In the genomic region with DNA sequence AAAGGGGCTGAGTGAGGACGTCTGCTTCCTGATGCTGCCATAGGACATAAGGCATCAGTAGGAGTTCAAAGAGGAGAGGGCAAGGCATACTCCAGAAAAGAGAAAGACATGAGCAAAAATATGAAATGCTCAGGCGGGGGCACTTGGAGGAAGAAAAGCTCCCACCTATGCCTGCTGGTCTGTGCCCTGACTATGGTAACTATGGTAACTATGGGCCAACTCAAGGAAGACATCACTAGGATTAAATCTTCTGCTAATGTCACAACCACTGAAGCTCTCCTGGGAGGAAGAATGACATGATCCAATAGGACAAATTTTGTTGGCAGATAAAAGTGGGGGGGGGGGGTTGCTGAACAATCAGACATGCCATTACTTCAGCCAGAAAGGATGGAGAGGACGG, we compare ENCODE assay signal across 23 mouse cellular contexts.
DNase-seq lines count a peak whose midpoint lies in the region; ATAC-seq lines count a peak whose summit lies in the region.
"Had no signal": no experiment of that assay in that cellular context is flagged by ENCODE, and none has a peak within 500 bp of the region (broad histone marks: within the 10 kb centered on the region; RNA-seq: fewer than 3 reads in every experiment).

No protein-coding gene starts in this region.

- H3K27me3 ChIP-seq in hindbrain, embryonic 11.5 days (ENCODE audit: control insufficient read depth, insufficient read depth, low read length) = no peaks in the 10 kb centered on the region
- no peaks in the 10 kb centered on the region for H3K27me3 ChIP-seq in hindbrain, embryonic 16.5 days (replicated peaks; ENCODE audit: control insufficient read depth, insufficient read depth, low read length)
- no peaks in the 10 kb centered on the region for H3K27me3 ChIP-seq in midbrain, embryonic 11.5 days (ENCODE audit: control insufficient read depth, insufficient read depth, low read length)
- no peaks in the 10 kb centered on the region for H3K27me3 ChIP-seq in midbrain, embryonic 10.5 days (ENCODE audit: low read depth, poor library complexity, severe bottlenecking)
- no peaks in the 10 kb centered on the region for H3K27me3 ChIP-seq in midbrain, embryonic 14.5 days (ENCODE audit: control insufficient read depth, insufficient read depth, low read length)
- H3K27me3 ChIP-seq: CH12.LX; embryonic facial prominence, embryonic 12.5 days; embryonic facial prominence, embryonic 15.5 days; forebrain, embryonic 12.5 days; forebrain, embryonic 15.5 days; hindbrain, embryonic 13.5 days; Patski had no signal

- no peak for DNase-seq in hindbrain, embryonic 11.5 days (ENCODE audit: low spot score)
- no peak for DNase-seq in midbrain, embryonic 11.5 days (ENCODE audit: low spot score, missing footprints)
- no peak for DNase-seq in midbrain, embryonic 10.5 days (ENCODE audit: low spot score)
- DNase-seq in midbrain, embryonic 14.5 days = no peak
- no peak for DNase-seq in layer of hippocampus, adult 8-10 months (ENCODE audit: low spot score in 2 of 2)
- DNase-seq in embryo, embryonic 9.5 days (ENCODE audit: extremely low spot score) = no peak
- DNase-seq: adrenal gland, postnatal 10 days; adrenal gland, postnatal 36 days; B cell, adult 2 months; cerebellum, adult 18-20 months; cerebellum, adult 9-10 months; cerebellum, postnatal 14 days; gastrocnemius, postnatal 25 days had no signal

- H3K4me1 ChIP-seq in hindbrain, embryonic 11.5 days (replicated peaks; ENCODE audit: control insufficient read depth, insufficient read depth, low read length) = no peaks in the 10 kb centered on the region
- H3K4me1 ChIP-seq in hindbrain, embryonic 16.5 days (ENCODE audit: control insufficient read depth, insufficient read depth, low read depth, low read length) = no peaks in the 10 kb centered on the region
- H3K4me1 ChIP-seq in midbrain, embryonic 11.5 days (ENCODE audit: control insufficient read depth, insufficient read depth, low read length) = no peaks in the 10 kb centered on the region
- peaks cover 5% of the 10 kb centered on the region for H3K4me1 ChIP-seq in midbrain, embryonic 10.5 days
- H3K4me1 ChIP-seq in midbrain, embryonic 14.5 days (ENCODE audit: control insufficient read depth, insufficient read depth, low read length) = no peaks in the 10 kb centered on the region
- H3K4me1 ChIP-seq: embryonic facial prominence, embryonic 12.5 days; forebrain, embryonic 12.5 days; forebrain, embryonic 15.5 days; hindbrain, embryonic 13.5 days had no signal

- ATAC-seq in hindbrain, embryonic 11.5 days (ENCODE audit: low FRiP score) = 0 out of 2 replicates have a peak, but pooled peaks have one; percentile 22
- ATAC-seq in hindbrain, embryonic 16.5 days = no peak
- peak; percentile 61; the same call in 1 of the 2 replicates for ATAC-seq in midbrain, embryonic 11.5 days (ENCODE audit: low FRiP score)
- ATAC-seq in midbrain, embryonic 14.5 days (ENCODE audit: low FRiP score, low TSS enrichment) = 0 out of 2 replicates have a peak, but pooled peaks have one; percentile 7
- ATAC-seq: forebrain, embryonic 15.5 days; Patski had no signal

- no peak overlapping the region for H3K27ac ChIP-seq in hindbrain, embryonic 11.5 days (ENCODE audit: low read depth, low read length)
- H3K27ac ChIP-seq in hindbrain, embryonic 16.5 days (ENCODE audit: low read depth, low read length) = no peak overlapping the region
- H3K27ac ChIP-seq in midbrain, embryonic 11.5 days (ENCODE audit: low read depth, low read length) = no peak overlapping the region
- no peak overlapping the region for H3K27ac ChIP-seq in midbrain, embryonic 10.5 days (replicated peaks)
- no peak overlapping the region for H3K27ac ChIP-seq in midbrain, embryonic 14.5 days (replicated peaks; ENCODE audit: low read depth, low read length)
- H3K27ac ChIP-seq: embryonic facial prominence, embryonic 12.5 days; embryonic facial prominence, embryonic 15.5 days; forebrain, embryonic 12.5 days; forebrain, embryonic 15.5 days; hindbrain, embryonic 13.5 days had no signal

- H3K9me3 ChIP-seq in hindbrain, embryonic 11.5 days (ENCODE audit: control insufficient read depth, low read length) = no peaks in the 10 kb centered on the region
- H3K9me3 ChIP-seq in hindbrain, embryonic 16.5 days (ENCODE audit: control insufficient read depth, low read length) = no peaks in the 10 kb centered on the region
- H3K9me3 ChIP-seq in midbrain, embryonic 11.5 days (ENCODE audit: control insufficient read depth, low read length) = no peaks in the 10 kb centered on the region
- no peaks in the 10 kb centered on the region for H3K9me3 ChIP-seq in midbrain, embryonic 10.5 days (replicated peaks)
- no peaks in the 10 kb centered on the region for H3K9me3 ChIP-seq in midbrain, embryonic 14.5 days (ENCODE audit: control insufficient read depth, low read length)
- H3K9me3 ChIP-seq: embryonic facial prominence, embryonic 12.5 days; embryonic facial prominence, embryonic 15.5 days; forebrain, embryonic 12.5 days; forebrain, embryonic 15.5 days; G1E; hindbrain, embryonic 13.5 days had no signal

- H3K4me3 ChIP-seq in hindbrain, embryonic 11.5 days (ENCODE audit: low read depth, low read length) = no peak overlapping the region
- H3K4me3 ChIP-seq in hindbrain, embryonic 16.5 days (ENCODE audit: low read length) = no peak overlapping the region
- no peak overlapping the region for H3K4me3 ChIP-seq in midbrain, embryonic 11.5 days (ENCODE audit: low read depth, low read length)
- H3K4me3 ChIP-seq in midbrain, embryonic 10.5 days = no peak overlapping the region
- no peak overlapping the region for H3K4me3 ChIP-seq in midbrain, embryonic 14.5 days (replicated peaks; ENCODE audit: low read depth, low read length)
- H3K4me3 ChIP-seq: embryonic facial prominence, embryonic 12.5 days; embryonic facial prominence, embryonic 15.5 days; forebrain, embryonic 12.5 days; forebrain, embryonic 15.5 days; hindbrain, embryonic 13.5 days had no signal

- no peak overlapping the region for H3K4me2 ChIP-seq in hindbrain, embryonic 11.5 days (replicated peaks; ENCODE audit: low read depth, low read length)
- H3K4me2 ChIP-seq in hindbrain, embryonic 16.5 days (ENCODE audit: low read length) = no peak overlapping the region
- H3K4me2 ChIP-seq in midbrain, embryonic 11.5 days = no peak overlapping the region
- H3K4me2 ChIP-seq in midbrain, embryonic 14.5 days (ENCODE audit: low read length) = no peak overlapping the region
- H3K4me2 ChIP-seq: embryonic facial prominence, embryonic 12.5 days; embryonic facial prominence, embryonic 15.5 days; forebrain, embryonic 12.5 days; forebrain, embryonic 15.5 days; heart, embryonic 11.5 days; hindbrain, embryonic 13.5 days had no signal

- H3K36me3 ChIP-seq in hindbrain, embryonic 11.5 days (ENCODE audit: control insufficient read depth, insufficient read depth, low read length) = no peaks in the 10 kb centered on the region
- H3K36me3 ChIP-seq in hindbrain, embryonic 16.5 days (ENCODE audit: control insufficient read depth, insufficient read depth, low read length) = no peaks in the 10 kb centered on the region
- H3K36me3 ChIP-seq in midbrain, embryonic 11.5 days (ENCODE audit: control insufficient read depth, insufficient read depth, low read length) = no peaks in the 10 kb centered on the region
- H3K36me3 ChIP-seq in midbrain, embryonic 10.5 days = no peaks in the 10 kb centered on the region
- no peaks in the 10 kb centered on the region for H3K36me3 ChIP-seq in midbrain, embryonic 14.5 days (ENCODE audit: control insufficient read depth, insufficient read depth, low read length)
- H3K36me3 ChIP-seq: embryonic facial prominence, embryonic 12.5 days; embryonic facial prominence, embryonic 15.5 days; forebrain, embryonic 12.5 days; forebrain, embryonic 15.5 days; G1E; hindbrain, embryonic 13.5 days had no signal

- WGBS in hindbrain, embryonic 11.5 days = 88% methylated on average over 3 of the region's 3 CpGs
- WGBS in hindbrain, embryonic 16.5 days = 68% methylated on average over 3 of the region's 3 CpGs
- WGBS in midbrain, embryonic 11.5 days = 66% methylated on average over 3 of the region's 3 CpGs
- WGBS in midbrain, embryonic 10.5 days = 75% methylated on average over 3 of the region's 3 CpGs
- 33% methylated on average over 3 of the region's 3 CpGs for WGBS in midbrain, embryonic 14.5 days

- no peak overlapping the region for H3K9ac ChIP-seq in hindbrain, embryonic 11.5 days (ENCODE audit: low read depth, low read length)
- no peak overlapping the region for H3K9ac ChIP-seq in hindbrain, embryonic 16.5 days (ENCODE audit: low read depth, low read length)
- H3K9ac ChIP-seq in midbrain, embryonic 11.5 days (ENCODE audit: low read length) = no peak overlapping the region
- H3K9ac ChIP-seq in midbrain, embryonic 14.5 days (replicated peaks; ENCODE audit: low read length) = no peak overlapping the region
- H3K9ac ChIP-seq: embryonic facial prominence, embryonic 12.5 days; embryonic facial prominence, embryonic 15.5 days; forebrain, embryonic 12.5 days; forebrain, embryonic 15.5 days; hindbrain, embryonic 13.5 days had no signal
